Mouse (Mus musculus): Measurements from ENCODE around the gene Otud7a. TPM values are rescaled to one million over a fixed set of nuclear protein-coding genes. Genes with fewer than 3 reads are reported as not detected.

The Otud7a gene
- total and polyA plus RNA-seq, 3 experiments: 0.06 TPM; not detected in 2

- H3K9ac ChIP-seq (ENCODE audit: low read depth, low read length): no peak overlapping the region
- intact Hi-C loops (cut with DNase I): no loop called here
- no peak for DNase-seq
- no peaks in the 10 kb centered on the region for H3K79me2 ChIP-seq (replicated peaks; ENCODE audit: control insufficient read depth, insufficient read depth, low read length)
- H3K27ac ChIP-seq: no peak overlapping the region
- no peaks in the 10 kb centered on the region for H3K27me3 ChIP-seq (ENCODE audit: control insufficient read depth, insufficient read depth, low read length)
- no peaks in the 10 kb centered on the region for H3K4me1 ChIP-seq (ENCODE audit: control insufficient read depth, insufficient read depth, low read length)
- H3K36me3 ChIP-seq (ENCODE audit: control insufficient read depth, insufficient read depth, low read length): no peaks in the 10 kb centered on the region
- 79% methylated on average over 1 of the region's 1 CpGs for WGBS
- TF ChIP-seq EP300 (IDR thresholded peaks at IDR 0.05; ENCODE audit: insufficient read depth, low read depth, low read length) (no peak), POLR2A (IDR thresholded peaks at IDR 0.05; ENCODE audit: insufficient read depth, low read depth, low read length) (no peak), CTCF (IDR thresholded peaks at IDR 0.05) (no peak)
- no peak overlapping the region for H3K4me3 ChIP-seq
Measured at GRCm38 (mm10) chr7:63738142-63738541, 293.6 kb downstream of the Otud7a start.

- TF ChIP-seq POLR2A (IDR thresholded peaks at IDR 0.05; ENCODE audit: insufficient read depth, low read depth, low read length) (no peak), CTCF (IDR thresholded peaks at IDR 0.05) (no peak), EP300 (IDR thresholded peaks at IDR 0.05; ENCODE audit: insufficient read depth, low read depth, low read length) (no peak)
- no peak for DNase-seq
- Histone ChIP-seq H3K4me1 (ENCODE audit: control insufficient read depth, insufficient read depth, low read length) (no peaks in the 10 kb centered on the region), H3K9ac (ENCODE audit: low read depth, low read length) (no peak overlapping the region), H3K27me3 (ENCODE audit: control insufficient read depth, insufficient read depth, low read length) (no peaks in the 10 kb centered on the region), H3K4me3 (no peak overlapping the region), H3K36me3 (ENCODE audit: control insufficient read depth, insufficient read depth, low read length) (no peaks in the 10 kb centered on the region), H3K27ac (no peak overlapping the region), H3K79me2 (replicated peaks; ENCODE audit: control insufficient read depth, insufficient read depth, low read length) (no peaks in the 10 kb centered on the region)
- intact Hi-C loops (cut with DNase I): no loop called here
- WGBS: 97% methylated on average over 1 of the region's 1 CpGs
Measured at GRCm38 (mm10) chr7:63743116-63743515, 298.6 kb downstream of the Otud7a start.

DNA sequence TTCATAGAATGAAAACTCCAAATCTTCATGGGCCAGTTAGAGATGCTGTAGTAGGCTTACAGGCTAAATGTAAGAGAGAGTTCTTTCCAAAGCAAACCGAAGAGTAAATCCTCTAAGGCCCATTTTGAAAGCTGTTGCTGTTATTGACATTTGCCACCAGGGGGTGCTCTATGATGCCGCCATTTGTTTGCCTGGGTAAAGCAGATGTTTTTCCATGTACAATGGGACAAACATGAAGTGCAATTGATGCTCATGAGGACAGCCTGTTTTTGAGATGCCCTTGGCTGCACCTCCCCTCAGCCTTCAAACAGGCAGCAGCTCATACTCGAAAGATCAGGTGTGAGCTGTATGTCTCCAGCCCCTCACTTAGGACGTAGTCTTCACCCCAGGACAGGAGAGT lies 307.5 kb downstream of the Otud7a start:
- Histone ChIP-seq H3K27me3 (ENCODE audit: control insufficient read depth, insufficient read depth, low read length) (peaks cover 4% of the 10 kb centered on the region; the same call in 1 of the 2 replicates), H3K4me1 (ENCODE audit: control insufficient read depth, insufficient read depth, low read length) (peaks cover 10% of the 10 kb centered on the region), H3K36me3 (ENCODE audit: control insufficient read depth, insufficient read depth, low read length) (no peaks in the 10 kb centered on the region), H3K79me2 (replicated peaks; ENCODE audit: control insufficient read depth, insufficient read depth, low read length) (no peaks in the 10 kb centered on the region), H3K27ac (no peak overlapping the region), H3K9ac (ENCODE audit: low read depth, low read length) (no peak overlapping the region), H3K4me3 (no peak overlapping the region)
- WGBS: 41% methylated on average over 4 of the region's 4 CpGs
- TF ChIP-seq CTCF (IDR thresholded peaks at IDR 0.05) (peak; percentile 94), EP300 (IDR thresholded peaks at IDR 0.05; ENCODE audit: insufficient read depth, low read depth, low read length) (no peak)
- intact Hi-C loops (cut with DNase I): loop anchor here (1.0 to 5.0 kb wide), 5 partner anchors 103 to 574 kb away; no protein-coding TSS in a partner anchor
- DNase-seq: peak; percentile 28 to 50

DNA sequence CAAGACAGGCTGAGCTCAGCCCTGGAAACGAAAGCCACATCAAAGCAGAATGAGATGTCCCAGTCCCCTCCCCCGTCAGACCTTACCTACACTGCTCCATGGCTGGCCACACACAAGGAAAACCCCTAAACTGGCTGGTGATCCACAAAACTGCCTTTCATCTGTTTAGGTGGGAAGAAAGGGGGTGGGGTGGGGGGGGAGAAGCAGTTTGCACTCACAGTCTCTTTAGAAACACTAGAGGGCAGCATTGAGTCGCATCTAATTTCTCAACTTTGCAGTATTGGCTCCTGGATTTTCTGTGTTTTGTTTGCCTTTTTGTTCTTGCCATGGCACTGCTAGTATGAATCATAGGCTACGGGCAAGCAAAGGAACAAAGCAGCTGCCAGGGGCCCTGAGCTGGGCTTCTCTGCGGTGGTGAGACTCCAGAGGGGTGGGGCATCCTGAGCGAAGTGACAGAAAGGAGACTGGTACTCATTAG lies 308.8 kb downstream of the Otud7a start:
- H3K4me3 ChIP-seq: no peak overlapping the region
- intact Hi-C loops (cut with DNase I): loop anchor here (1.0 to 5.0 kb wide), 6 partner anchors 101 to 403 kb away; no protein-coding TSS in a partner anchor
- H3K27me3 ChIP-seq (ENCODE audit: control insufficient read depth, insufficient read depth, low read length): peaks cover 9% of the 10 kb centered on the region
- TF ChIP-seq POLR2A (IDR thresholded peaks at IDR 0.05; ENCODE audit: insufficient read depth, low read depth, low read length) (no peak), CTCF (IDR thresholded peaks at IDR 0.05) (peak; percentile 84), EP300 (IDR thresholded peaks at IDR 0.05; ENCODE audit: insufficient read depth, low read depth, low read length) (0 out of 2 replicates have a peak, but pooled peaks have one; percentile 21)
- H3K9ac ChIP-seq (ENCODE audit: low read depth, low read length): no peak overlapping the region
- 18% methylated on average over 6 of the region's 6 CpGs for WGBS
- DNase-seq: peak; percentile 38 to 53
- peak overlapping the region; percentile 9; the same call in 1 of the 2 replicates for H3K27ac ChIP-seq
- no peaks in the 10 kb centered on the region for H3K36me3 ChIP-seq (ENCODE audit: control insufficient read depth, insufficient read depth, low read length)
- H3K79me2 ChIP-seq (replicated peaks; ENCODE audit: control insufficient read depth, insufficient read depth, low read length): no peaks in the 10 kb centered on the region
- H3K4me1 ChIP-seq (ENCODE audit: control insufficient read depth, insufficient read depth, low read length): peaks cover 10% of the 10 kb centered on the region

DNA sequence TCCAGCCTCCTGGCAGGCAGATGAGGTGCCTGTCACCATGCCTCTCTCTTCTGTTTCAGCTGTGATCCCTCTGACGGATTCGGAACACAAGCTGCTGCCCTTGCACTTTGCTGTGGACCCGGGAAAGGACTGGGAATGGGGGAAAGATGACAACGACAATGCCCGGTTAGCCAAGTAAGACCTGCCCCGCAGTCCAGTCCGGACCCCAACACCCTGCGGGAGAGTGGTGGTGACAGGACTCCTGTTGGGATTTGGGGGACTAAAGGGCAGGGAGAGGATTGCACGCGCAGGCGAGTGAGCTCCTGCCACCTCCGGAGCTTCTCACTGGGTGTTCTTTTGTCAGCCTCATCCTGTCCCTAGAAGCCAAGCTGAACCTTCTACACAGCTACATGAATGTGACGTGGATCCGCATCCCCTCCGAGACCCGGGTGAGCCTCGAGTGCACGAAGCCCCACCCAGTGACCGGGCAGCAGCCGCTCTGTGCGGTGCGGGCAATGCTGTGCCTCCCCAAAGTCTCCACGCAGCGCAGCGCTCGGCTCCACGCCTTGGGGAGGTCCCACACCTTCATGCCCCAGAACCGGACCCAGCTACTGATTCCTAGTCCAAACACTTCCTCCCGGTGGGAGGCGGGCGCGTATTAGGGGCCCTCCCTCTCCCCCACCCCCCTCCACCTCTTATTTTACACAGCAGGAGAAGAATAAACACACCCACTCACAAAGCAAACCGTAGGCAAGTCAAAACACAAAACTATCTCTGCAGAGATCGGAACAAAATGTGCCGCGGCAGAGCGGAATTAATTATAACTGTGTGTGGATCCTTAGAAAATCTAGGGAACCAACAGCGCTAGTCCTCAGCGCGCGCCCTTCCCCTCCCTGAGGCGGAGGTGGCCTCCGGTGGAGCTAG lies 310.3 kb downstream of the Otud7a start:
- 3% methylated on average over 43 of the region's 43 CpGs for WGBS
- intact Hi-C loops (cut with DNase I): loop anchor here (2.0 to 5.0 kb wide), 4 partner anchors 142 to 307 kb away; no protein-coding TSS in a partner anchor
- H3K27ac ChIP-seq: peak overlapping the region; percentile 78

More for the DNA sequence above, 310.3 kb downstream of the Otud7a start:
- peaks cover 9% of the 10 kb centered on the region for H3K27me3 ChIP-seq (ENCODE audit: control insufficient read depth, insufficient read depth, low read length)
- TF ChIP-seq POLR2A (IDR thresholded peaks at IDR 0.05; ENCODE audit: insufficient read depth, low read depth, low read length) (peak; percentile 51; the same call in 1 of the 2 replicates), CTCF (IDR thresholded peaks at IDR 0.05) (no peak)
- H3K4me1 ChIP-seq (ENCODE audit: control insufficient read depth, insufficient read depth, low read length): peaks cover 10% of the 10 kb centered on the region
- peak; percentile 59 to 67 for DNase-seq
- H3K9ac ChIP-seq (ENCODE audit: low read depth, low read length): peak overlapping the region; percentile 60
- peak overlapping the region; percentile 54 for H3K4me3 ChIP-seq
- H3K36me3 ChIP-seq (ENCODE audit: control insufficient read depth, insufficient read depth, low read length): no peaks in the 10 kb centered on the region
- no peaks in the 10 kb centered on the region for H3K79me2 ChIP-seq (replicated peaks; ENCODE audit: control insufficient read depth, insufficient read depth, low read length)

All from heart, adult 2 months (tissue).